Mouse (Mus musculus) brain, embryonic 18.5 days (tissue): ENCODE results near the gene Pot1b.
A peak's percentile ranks its signal among the peaks of the same experiment; 100 is the strongest.

Experiments
- DNase-seq: peaks from one replicate; pipeline ENCODE4 v3.0.0-alpha.2; 2012; ENCODE audit warnings: low read depth, low spot score

Pot1b gene

GRCm38 (mm10) chr17:55711984-55712811, at the start of gene Pot1b:
Gene Pot1b (minus strand): TSS chr17:55712628.
- peak; percentile 90 for DNase-seq

- no peak for DNase-seq
Measured at GRCm38 (mm10) chr17:55751170-55751569, 38.7 kb upstream of the Pot1b start.

GRCm38 (mm10) chr17:55749786-55750185, 37.4 kb upstream of the Pot1b start, which contains the start of gene Adgre4:
Gene Adgre4 (plus strand): TSS chr17:55749984.
- DNase-seq = no peak

GRCm38 (mm10) chr17:55736675-55737074, 24.2 kb upstream of the Pot1b start:
- DNase-seq = no peak

- DNase-seq = no peak
Measured at GRCm38 (mm10) chr17:55726193-55726592, 13.8 kb upstream of the Pot1b start.

GRCm38 (mm10) chr17:55722250-55722649, 9.8 kb upstream of the Pot1b start:
- no peak for DNase-seq

- no peak for DNase-seq
Measured at GRCm38 (mm10) chr17:55721270-55721669, 8.8 kb upstream of the Pot1b start.

- DNase-seq = no peak
Measured at GRCm38 (mm10) chr17:55702865-55703264, 9.6 kb downstream of the Pot1b start.

GRCm38 (mm10) chr17:55702161-55702820, 10.1 kb downstream of the Pot1b start:
- peak; percentile 37 for DNase-seq

- DNase-seq = no peak
Measured at GRCm38 (mm10) chr17:55699388-55699787, 13.0 kb downstream of the Pot1b start.

- DNase-seq = no peak
Measured at GRCm38 (mm10) chr17:55661099-55661498, 51.3 kb downstream of the Pot1b start.

GRCm38 (mm10) chr17:55625092-55625491, 87.3 kb downstream of the Pot1b start, which contains the start of gene Vmn2r118:
Gene Vmn2r118 (minus strand): TSS chr17:55625192.
- no peak for DNase-seq
